21 mouse cellular contexts compared by ENCODE assay signal in genomic region chr8:105618892-105619591, GRCm38 (mm10). TPM values are rescaled to one million over a fixed set of nuclear protein-coding genes. Genes with fewer than 3 reads are reported as not detected.
DNase-seq lines count a peak whose midpoint lies in the region; ATAC-seq and TF ChIP-seq lines count a peak whose summit lies in the region.
"Had no signal": no experiment of that assay in that cellular context is flagged by ENCODE, and none has a peak within 500 bp of the region (broad histone marks: within the 10 kb centered on the region; RNA-seq: fewer than 3 reads in every experiment).

No protein-coding gene starts in this region.

- TF ChIP-seq POLR2A in MEL (IDR thresholded peaks at IDR 0.05; ENCODE audit: control insufficient read depth in 1 of 2, insufficient read depth in 1 of 2, low read depth in 1 of 2, low read length in 2 of 2, poor library complexity in 1 of 2) = no peak; a peak in 1 of 4 replicates

- H3K4me2 ChIP-seq in heart, embryonic 12.5 days = no peak overlapping the region
- H3K4me2 ChIP-seq in forebrain, postnatal 0 days (ENCODE audit: low read depth) = no peak overlapping the region
- H3K4me2 ChIP-seq: embryonic facial prominence, embryonic 12.5 days had no signal

- TF ChIP-seq EP300 in MEL (IDR thresholded peaks at IDR 0.05; ENCODE audit: low read depth in 1 of 2, low read length in 2 of 2) = no peak

- no peak for TF ChIP-seq CTCF in layer of hippocampus, adult 2 months (conservative IDR thresholded peaks at IDR 0.05)
- TF ChIP-seq CTCF in E14TG2a.4 (conservative IDR thresholded peaks at IDR 0.05; ENCODE audit: low read length) = no peak
- TF ChIP-seq CTCF in MEL (IDR thresholded peaks at IDR 0.05 in 2 of 3, conservative IDR thresholded peaks at IDR 0.05 in 1 of 3; ENCODE audit: control insufficient read depth in 1 of 3, insufficient read depth in 1 of 3, low read depth in 2 of 3, low read length in 3 of 3, poor library complexity in 1 of 3, severe bottlenecking in 1 of 3) = no peak
- no peak for TF ChIP-seq CTCF in forebrain, postnatal 0 days (IDR thresholded peaks at IDR 0.05; ENCODE audit: low read depth)

- peaks cover 86% of the 10 kb centered on the region for H3K36me3 ChIP-seq in heart, embryonic 10.5 days
- H3K36me3 ChIP-seq in heart, embryonic 12.5 days = peaks cover 88% of the 10 kb centered on the region
- H3K36me3 ChIP-seq in E14TG2a.4 (ENCODE audit: insufficient read depth, low read length) (peaks cover 67% of the 10 kb centered on the region), MEL (ENCODE audit: control insufficient read depth in 1 of 2, insufficient read depth in 2 of 2, low read length in 2 of 2) (peaks cover 0 to 24% of the 10 kb centered on the region in 2 experiments; a peak in 2 of 4 replicates)
- H3K36me3 ChIP-seq in forebrain, postnatal 0 days (ENCODE audit: insufficient read depth) = peaks cover 79% of the 10 kb centered on the region

- ATAC-seq in heart, embryonic 12.5 days (ENCODE audit: insufficient number of reproducible peaks, low FRiP score) = no peak
- no peak for ATAC-seq in forebrain, postnatal 0 days
- ATAC-seq: forebrain, embryonic 14.5 days; forebrain, embryonic 16.5 days had no signal

- H3K79me2 ChIP-seq in MEL (ENCODE audit: control insufficient read depth, insufficient read depth, low read length, poor library complexity) = peaks cover 2% of the 10 kb centered on the region; the same call in 1 of the 2 replicates

- no peak overlapping the region for H3K4me3 ChIP-seq in heart, embryonic 10.5 days
- H3K4me3 ChIP-seq in heart, embryonic 12.5 days = no peak overlapping the region
- no peak overlapping the region for H3K4me3 ChIP-seq in layer of hippocampus, adult 2 months
- H3K4me3 ChIP-seq in E14TG2a.4 (replicated peaks; ENCODE audit: low read length) = 0 out of 2 replicates have a peak overlapping the region, but pooled peaks have one; percentile 62
- H3K4me3 ChIP-seq in MEL (ENCODE audit: control insufficient read depth in 1 of 2, insufficient read depth in 1 of 2, low read depth in 2 of 2, low read length in 2 of 2) = no peak overlapping the region
- no peak overlapping the region for H3K4me3 ChIP-seq in forebrain, postnatal 0 days (ENCODE audit: low read depth, low read length)
- H3K4me3 ChIP-seq: embryonic facial prominence, embryonic 10.5 days; embryonic facial prominence, embryonic 12.5 days had no signal

- TF ChIP-seq RAD21 in MEL (IDR thresholded peaks at IDR 0.05; ENCODE audit: low read depth, low read length) = no peak

- no peaks in the 10 kb centered on the region; the same call in 1 of the 2 replicates for H3K27me3 ChIP-seq in heart, embryonic 10.5 days (ENCODE audit: insufficient read depth, poor library complexity, severe bottlenecking)
- H3K27me3 ChIP-seq in heart, embryonic 12.5 days (replicated peaks) = no peaks in the 10 kb centered on the region
- H3K27me3 ChIP-seq in E14TG2a.4 (ENCODE audit: insufficient read depth, low read length) (peaks cover 23% of the 10 kb centered on the region), MEL (ENCODE audit: control insufficient read depth in 1 of 2, insufficient read depth in 2 of 2, low read length in 2 of 2) (no peaks in the 10 kb centered on the region)
- H3K27me3 ChIP-seq in forebrain, postnatal 0 days (ENCODE audit: insufficient read depth, low read length) = no peaks in the 10 kb centered on the region

- DNase-seq in heart, embryonic 10.5 days (ENCODE audit: low spot score) = peak; percentile 69
- DNase-seq in layer of hippocampus, adult 2 months (ENCODE audit: low spot score in 2 of 2) = no peak
- DNase-seq in layer of hippocampus, adult 8-10 months (ENCODE audit: low spot score in 2 of 2) = no peak
- no peak for DNase-seq in MEL (ENCODE audit: low read depth, low spot score)
- DNase-seq in adrenal gland, postnatal 4 days (ENCODE audit: low spot score in 2 of 2) = no peak
- no peak for DNase-seq in forebrain, postnatal 0 days
- DNase-seq: adrenal gland, adult 2 months; adrenal gland, postnatal 10 days; adrenal gland, postnatal 25 days; cerebellum, adult 11-12 months; cerebellum, adult 2 months; cerebellum, adult 9-10 months; cerebellum, postnatal 10 days; cerebellum, postnatal 25 days had no signal

- peaks cover 30% of the 10 kb centered on the region for H3K4me1 ChIP-seq in heart, embryonic 10.5 days
- peaks cover 27% of the 10 kb centered on the region for H3K4me1 ChIP-seq in heart, embryonic 12.5 days (replicated peaks)
- H3K4me1 ChIP-seq in E14TG2a.4 (replicated peaks; ENCODE audit: low read depth, low read length) = peaks cover 85% of the 10 kb centered on the region
- H3K4me1 ChIP-seq in MEL (ENCODE audit: control insufficient read depth in 1 of 2, insufficient read depth in 2 of 2, low read length in 2 of 2) = no peaks in the 10 kb centered on the region
- H3K4me1 ChIP-seq in forebrain, postnatal 0 days (ENCODE audit: insufficient read depth) = peaks cover 4% of the 10 kb centered on the region; the same call in 1 of the 2 replicates

- 91% methylated on average over 19 of the region's 19 CpGs for WGBS in heart, embryonic 10.5 days
- WGBS in heart, embryonic 12.5 days = 93% methylated on average over 19 of the region's 19 CpGs
- WGBS in forebrain, postnatal 0 days = 93% methylated on average over 19 of the region's 19 CpGs

- H3K9ac ChIP-seq in heart, embryonic 12.5 days = no peak overlapping the region
- no peak overlapping the region for H3K9ac ChIP-seq in MEL (ENCODE audit: control insufficient read depth, low read depth, low read length, poor library complexity, severe bottlenecking)
- no peak overlapping the region for H3K9ac ChIP-seq in forebrain, postnatal 0 days
- H3K9ac ChIP-seq: embryonic facial prominence, embryonic 12.5 days had no signal

- no peak overlapping the region for H3K27ac ChIP-seq in heart, embryonic 10.5 days
- H3K27ac ChIP-seq in heart, embryonic 12.5 days (ENCODE audit: poor library complexity, severe bottlenecking) = no peak overlapping the region
- peak overlapping the region; percentile 83; the same call in 1 of the 2 replicates for H3K27ac ChIP-seq in layer of hippocampus, adult 2 months
- no peak overlapping the region for H3K27ac ChIP-seq in MEL (ENCODE audit: control insufficient read depth, low read depth, low read length)
- no peak overlapping the region for H3K27ac ChIP-seq in forebrain, postnatal 0 days (ENCODE audit: low read depth, low read length)
- H3K27ac ChIP-seq: embryonic facial prominence, embryonic 10.5 days; embryonic facial prominence, embryonic 12.5 days had no signal

- H3K9me3 ChIP-seq in heart, embryonic 10.5 days = no peaks in the 10 kb centered on the region
- no peaks in the 10 kb centered on the region for H3K9me3 ChIP-seq in heart, embryonic 12.5 days (replicated peaks)
- H3K9me3 ChIP-seq in E14TG2a.4 (ENCODE audit: low read length) (no peaks in the 10 kb centered on the region), MEL (replicated peaks; ENCODE audit: insufficient read depth, low read length) (no peaks in the 10 kb centered on the region)
- no peaks in the 10 kb centered on the region for H3K9me3 ChIP-seq in forebrain, postnatal 0 days (ENCODE audit: low read length)
- H3K9me3 ChIP-seq: embryonic facial prominence, embryonic 10.5 days; embryonic facial prominence, embryonic 12.5 days; G1E had no signal

RNA-seq across cellular contexts. Expression of gene Ripor1, which starts 14.0 kb away (rescaled TPM):
- polyA plus RNA-seq in heart, embryonic 10.5 days (2016; fragmentation: Nextera tagmentation; extraction: Ambion mirVana) = 34.8 and 37.3 TPM in 2 replicates
- polyA plus RNA-seq in heart, embryonic 12.5 days (2016; fragmentation: Nextera tagmentation; extraction: Ambion mirVana) = 32.8 and 33.4 TPM in 2 replicates
- total RNA-seq in layer of hippocampus, adult 2 months (2021) = 10 to 100 TPM; 88.7 to 94.8 TPM
- total RNA-seq in layer of hippocampus, adult 8-10 months (2022) = 10 to 100 TPM; 75.4 to 83.7 (median 81.8) TPM
- total RNA-seq in MEL (2012; rRNA removed) = 15.7 and 16.6 TPM in 2 replicates
- polyA plus RNA-seq in MEL (2012; ENCODE audit: insufficient read depth in 1 of 2, insufficient read length in 2 of 2, low read depth in 1 of 2, low replicate concordance in 2 of 2, missing spikeins in 1 of 2) = 100 to 1,000 TPM in 1 of 2 experiments, not detected in 1; 120 TPM
- 10 to 100 TPM; 35.4 to 43.0 TPM for total RNA-seq in adrenal gland, postnatal 4 days (2021)
- total RNA-seq in forebrain, postnatal 0 days (2014; rRNA removed) = 9.2 and 10.6 TPM in 2 replicates
- polyA plus RNA-seq in forebrain, postnatal 0 days (2015; fragmentation: Nextera tagmentation; extraction: Ambion mirVana) = 37.2 and 37.4 TPM in 2 replicates

RNA-seq across cellular contexts. Expression of gene Ctcf, which starts 17.3 kb away (rescaled TPM):
- 70.3 and 103 TPM in 2 replicates for polyA plus RNA-seq in heart, embryonic 10.5 days (2016; fragmentation: Nextera tagmentation; extraction: Ambion mirVana)
- 66.1 and 75.9 TPM in 2 replicates for polyA plus RNA-seq in heart, embryonic 12.5 days (2016; fragmentation: Nextera tagmentation; extraction: Ambion mirVana)
- 10 to 100 TPM; 70.4 to 82.6 TPM for total RNA-seq in layer of hippocampus, adult 2 months (2021)
- total RNA-seq in layer of hippocampus, adult 8-10 months (2022) = 10 to 100 TPM; 67.5 to 77.9 (median 71.5) TPM
- 36.4 and 40.7 TPM in 2 replicates for total RNA-seq in MEL (2012; rRNA removed)
- 100 to 1,000 TPM in 1 of 2 experiments, 10 to 100 TPM in 1; 87.1 to 670 TPM for polyA plus RNA-seq in MEL (2012; ENCODE audit: insufficient read depth in 1 of 2, insufficient read length in 2 of 2, low read depth in 1 of 2, low replicate concordance in 2 of 2, missing spikeins in 1 of 2)
- 10 to 100 TPM; 73.8 to 94.0 TPM for total RNA-seq in adrenal gland, postnatal 4 days (2021)
- total RNA-seq in forebrain, postnatal 0 days (2014; rRNA removed) = 39.5 and 52.5 TPM in 2 replicates
- 67.9 and 86.0 TPM in 2 replicates for polyA plus RNA-seq in forebrain, postnatal 0 days (2015; fragmentation: Nextera tagmentation; extraction: Ambion mirVana)

RNA-seq across cellular contexts. Expression of gene Agrp, which starts 18.2 kb away (rescaled TPM):
- polyA plus RNA-seq in heart, embryonic 10.5 days (2016; fragmentation: Nextera tagmentation; extraction: Ambion mirVana) = 0.31 and 0.35 TPM in 2 replicates
- polyA plus RNA-seq in heart, embryonic 12.5 days (2016; fragmentation: Nextera tagmentation; extraction: Ambion mirVana) = 0.51 and 0.64 TPM in 2 replicates
- not detected for total RNA-seq in layer of hippocampus, adult 2 months (2021)
- total RNA-seq in layer of hippocampus, adult 8-10 months (2022) = under 1 TPM in 1 of 4 experiments, not detected in 3; 0.79 TPM
- total RNA-seq in MEL (2012; rRNA removed) = not detected in 2 replicates
- polyA plus RNA-seq in MEL (2012; ENCODE audit: insufficient read depth in 1 of 2, insufficient read length in 2 of 2, low read depth in 1 of 2, low replicate concordance in 2 of 2, missing spikeins in 1 of 2) = under 1 TPM in 1 of 2 experiments, not detected in 1; 0.63 TPM
- 1 to 10 TPM in 1 of 2 experiments, under 1 TPM in 1; 0.81 to 1.5 TPM for total RNA-seq in adrenal gland, postnatal 4 days (2021)
- 1.5 TPM in 1 of 2 replicates, not detected in the other for total RNA-seq in forebrain, postnatal 0 days (2014; rRNA removed)
- polyA plus RNA-seq in forebrain, postnatal 0 days (2015; fragmentation: Nextera tagmentation; extraction: Ambion mirVana) = 0.62 and 0.90 TPM in 2 replicates
- total RNA-seq: G1E had no signal
- polyA plus RNA-seq: G1E had no signal

RNA-seq across cellular contexts. Expression of gene Atp6v0d1, which starts 53.2 kb away (rescaled TPM):
- polyA plus RNA-seq in heart, embryonic 10.5 days (2016; fragmentation: Nextera tagmentation; extraction: Ambion mirVana) = 69.7 and 70.6 TPM in 2 replicates
- polyA plus RNA-seq in heart, embryonic 12.5 days (2016; fragmentation: Nextera tagmentation; extraction: Ambion mirVana) = 51.4 and 52.9 TPM in 2 replicates
- total RNA-seq in layer of hippocampus, adult 2 months (2021) = 100 to 1,000 TPM; 278 to 305 TPM
- total RNA-seq in layer of hippocampus, adult 8-10 months (2022) = 100 to 1,000 TPM; 258 to 301 (median 285) TPM
- 43.0 and 51.1 TPM in 2 replicates for total RNA-seq in MEL (2012; rRNA removed)
- 10 to 100 TPM in 1 of 2 experiments, not detected in 1; 83.8 TPM for polyA plus RNA-seq in MEL (2012; ENCODE audit: insufficient read depth in 1 of 2, insufficient read length in 2 of 2, low read depth in 1 of 2, low replicate concordance in 2 of 2, missing spikeins in 1 of 2)
- total RNA-seq in adrenal gland, postnatal 4 days (2021) = 100 to 1,000 TPM; 103 to 113 TPM
- total RNA-seq in forebrain, postnatal 0 days (2014; rRNA removed) = 179 TPM in 2 replicates
- 251 and 275 TPM in 2 replicates for polyA plus RNA-seq in forebrain, postnatal 0 days (2015; fragmentation: Nextera tagmentation; extraction: Ambion mirVana)
